Comparison of ENCODE assay signal across 8 mouse cellular contexts in the genomic region with DNA sequence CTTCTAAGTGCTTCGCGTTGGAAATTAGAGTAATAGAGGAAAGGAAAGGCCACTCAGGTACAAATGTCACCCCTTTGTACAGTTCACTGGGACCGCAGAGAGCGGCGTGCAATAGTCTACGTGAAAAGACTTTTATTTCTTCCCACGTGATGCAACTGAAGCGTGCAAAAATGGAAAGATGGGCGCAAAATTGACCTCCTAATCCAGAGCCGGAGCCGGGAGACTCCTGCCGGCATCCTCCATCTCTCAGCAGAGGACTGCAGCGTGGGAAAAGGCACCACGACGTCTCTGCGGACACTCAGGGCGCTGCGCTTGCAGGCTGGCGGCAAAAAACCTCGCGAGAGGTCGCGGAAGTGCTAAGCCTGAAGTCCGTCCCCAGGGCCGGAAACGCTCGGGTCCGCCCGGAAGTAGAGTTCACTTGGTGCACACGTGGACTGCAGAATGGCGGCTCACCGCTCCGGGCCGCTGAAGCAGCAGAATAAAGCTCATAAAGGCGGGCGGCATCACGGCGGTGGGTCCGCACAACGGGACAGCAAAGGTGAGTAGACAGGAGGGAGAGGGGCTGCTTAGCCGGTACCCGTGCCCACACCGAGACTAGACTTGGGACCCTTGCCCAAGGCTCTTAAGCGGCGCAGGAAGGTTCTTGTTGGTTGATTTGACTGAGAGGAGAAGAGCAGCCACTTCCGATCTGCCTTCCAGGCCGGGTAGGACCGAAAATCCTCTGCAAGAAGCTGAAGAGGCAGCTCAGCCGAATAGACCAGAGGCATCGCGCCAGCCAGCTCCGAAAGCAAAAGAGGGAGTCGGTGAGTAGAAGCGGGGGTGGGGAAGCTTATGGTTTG. TPM values are rescaled to one million over a fixed set of nuclear protein-coding genes. Genes with fewer than 3 reads are reported as not detected.
A peak's percentile ranks its signal among the peaks of the same experiment; 100 is the strongest.
DNase-seq lines count a peak whose midpoint lies in the region; ATAC-seq and TF ChIP-seq lines count a peak whose summit lies in the region.

Gene Tsr1, plus strand, starts transcription at position 394 of the 839 bp plus-strand sequence.

- H3K4me1 ChIP-seq in E14TG2a.4 (replicated peaks; ENCODE audit: low read depth, low read length): peaks cover 46% of the 10 kb centered on the region
- peaks cover 23% of the 10 kb centered on the region for H3K4me1 ChIP-seq in forebrain, embryonic 12.5 days
- H3K4me1 ChIP-seq in heart, postnatal 0 days (ENCODE audit: control insufficient read depth, insufficient read depth): peaks cover 7% of the 10 kb centered on the region; the same call in 1 of the 2 replicates
- peaks cover 48% of the 10 kb centered on the region for H3K4me1 ChIP-seq in neural tube, embryonic 15.5 days

- WGBS in forebrain, embryonic 12.5 days: under 1% methylated on average over 54 of the region's 54 CpGs
- WGBS in heart, postnatal 0 days: under 1% methylated on average over 54 of the region's 54 CpGs
- under 1% methylated on average over 54 of the region's 54 CpGs for WGBS in neural tube, embryonic 15.5 days

- TF ChIP-seq CTCF in E14TG2a.4 (conservative IDR thresholded peaks at IDR 0.05; ENCODE audit: low read length): no peak
- 0 out of 2 replicates have a peak, but pooled peaks have one; percentile 10 for TF ChIP-seq CTCF in heart, postnatal 0 days (IDR thresholded peaks at IDR 0.05; ENCODE audit: low read depth)

- H3K9ac ChIP-seq in forebrain, embryonic 12.5 days: peak within 1 kb of the TSS; percentile 62
- peak within 1 kb of the TSS; percentile 63 for H3K9ac ChIP-seq in heart, postnatal 0 days (replicated peaks; ENCODE audit: low read depth, low read length)
- peak within 1 kb of the TSS; percentile 84 for H3K9ac ChIP-seq in neural tube, embryonic 15.5 days (replicated peaks)

- TF ChIP-seq EP300 in heart, postnatal 0 days (IDR thresholded peaks at IDR 0.05; ENCODE audit: low read depth): 0 out of 2 replicates have a peak, but pooled peaks have one; percentile 47

- H3K9me3 ChIP-seq in E14TG2a.4 (ENCODE audit: low read length): no peaks in the 10 kb centered on the region
- no peaks in the 10 kb centered on the region for H3K9me3 ChIP-seq in forebrain, embryonic 12.5 days
- no peaks in the 10 kb centered on the region for H3K9me3 ChIP-seq in heart, postnatal 0 days (replicated peaks; ENCODE audit: control insufficient read depth, low read length)
- no peaks in the 10 kb centered on the region for H3K9me3 ChIP-seq in neural tube, embryonic 15.5 days (replicated peaks)

- peak within 1 kb of the TSS; percentile 87 for H3K27ac ChIP-seq in forebrain, embryonic 12.5 days
- peak within 1 kb of the TSS; percentile 60 for H3K27ac ChIP-seq in heart, postnatal 0 days (ENCODE audit: low read depth)
- H3K27ac ChIP-seq in neural tube, embryonic 15.5 days (replicated peaks): peak within 1 kb of the TSS; percentile 94

- peak within 1 kb of the TSS; percentile 100 for H3K4me3 ChIP-seq in E14TG2a.4 (replicated peaks; ENCODE audit: low read length)
- H3K4me3 ChIP-seq in forebrain, embryonic 12.5 days (replicated peaks): peak within 1 kb of the TSS; percentile 66
- H3K4me3 ChIP-seq in heart, postnatal 0 days (ENCODE audit: low read depth, low read length): peak within 1 kb of the TSS; percentile 69
- peak within 1 kb of the TSS; percentile 71 for H3K4me3 ChIP-seq in neural tube, embryonic 15.5 days (replicated peaks)

- peak; percentile 92 for DNase-seq in c-Kit-positive CD71-positive TER-119-negative erythroid progenitor cells, embryonic 14.5 days (ENCODE audit: low read depth)
- DNase-seq in heart, postnatal 0 days (ENCODE audit: low spot score): peak; percentile 94
- peak; percentile 92 to 97 for DNase-seq in kidney, postnatal 4 days
- peak; percentile 90 to 94 for DNase-seq in lung, adult 18-20 months
- DNase-seq in testis, postnatal 14 days (ENCODE audit: low spot score): peak; percentile 90

- peaks cover 4% of the 10 kb centered on the region; the same call in 1 of the 2 replicates for H3K27me3 ChIP-seq in E14TG2a.4 (ENCODE audit: insufficient read depth, low read length)
- H3K27me3 ChIP-seq in forebrain, embryonic 12.5 days: no peaks in the 10 kb centered on the region
- no peaks in the 10 kb centered on the region for H3K27me3 ChIP-seq in heart, postnatal 0 days (ENCODE audit: control insufficient read depth, insufficient read depth, low read length)
- no peaks in the 10 kb centered on the region for H3K27me3 ChIP-seq in neural tube, embryonic 15.5 days (replicated peaks)

- peaks cover 45% of the 10 kb centered on the region for H3K36me3 ChIP-seq in E14TG2a.4 (ENCODE audit: insufficient read depth, low read length)
- H3K36me3 ChIP-seq in forebrain, embryonic 12.5 days (replicated peaks): peaks cover 33% of the 10 kb centered on the region
- H3K36me3 ChIP-seq in heart, postnatal 0 days (replicated peaks; ENCODE audit: control insufficient read depth, insufficient read depth, low read length): peaks cover 34% of the 10 kb centered on the region
- H3K36me3 ChIP-seq in neural tube, embryonic 15.5 days: peaks cover 28% of the 10 kb centered on the region

- ATAC-seq in forebrain, embryonic 12.5 days (ENCODE audit: low FRiP score): peak; percentile 83
- peak; percentile 89 for ATAC-seq in heart, postnatal 0 days (ENCODE audit: insufficient read depth, low read depth)
- peak; percentile 82 for ATAC-seq in neural tube, embryonic 15.5 days (ENCODE audit: low FRiP score)

- H3K4me2 ChIP-seq in forebrain, embryonic 12.5 days: peak within 1 kb of the TSS; percentile 70
- H3K4me2 ChIP-seq in heart, postnatal 0 days (ENCODE audit: low read depth, low read length): peak within 1 kb of the TSS; percentile 91
- H3K4me2 ChIP-seq in neural tube, embryonic 15.5 days: peak within 1 kb of the TSS; percentile 87

RNA-seq across cellular contexts. Expression of gene Tsr1, which starts in this region (rescaled TPM):
- 43.0 and 43.1 TPM in 2 replicates for polyA plus RNA-seq in forebrain, embryonic 12.5 days (2016; fragmentation: Nextera tagmentation; extraction: Ambion mirVana)
- total RNA-seq in heart, postnatal 0 days (2014; rRNA removed; ENCODE audit: low replicate concordance): 17.5 and 20.9 TPM in 2 replicates
- polyA plus RNA-seq in heart, postnatal 0 days (2015; fragmentation: Nextera tagmentation; extraction: Ambion mirVana): 11.2 and 13.3 TPM in 2 replicates
- polyA plus RNA-seq in neural tube, embryonic 15.5 days (2015; fragmentation: Nextera tagmentation; extraction: Ambion mirVana): 28.1 and 32.8 TPM in 2 replicates

Comparison
In these comparisons a context has a peak if more than half of its experiments do, and no peak if none do; other contexts are left out.
1. Peak in every context shown above with its lines: DNase-seq, ATAC-seq, H3K4me3 ChIP-seq and H3K27ac ChIP-seq.